Mouse (Mus musculus): Measurements from ENCODE around the gene Spata31d1d. TPM values are rescaled to one million over a fixed set of nuclear protein-coding genes. Genes with fewer than 3 reads are reported as not detected.

Spata31d1d gene
- polyA plus RNA-seq, 1 experiment from 2014 or later, result not detected

DNA sequence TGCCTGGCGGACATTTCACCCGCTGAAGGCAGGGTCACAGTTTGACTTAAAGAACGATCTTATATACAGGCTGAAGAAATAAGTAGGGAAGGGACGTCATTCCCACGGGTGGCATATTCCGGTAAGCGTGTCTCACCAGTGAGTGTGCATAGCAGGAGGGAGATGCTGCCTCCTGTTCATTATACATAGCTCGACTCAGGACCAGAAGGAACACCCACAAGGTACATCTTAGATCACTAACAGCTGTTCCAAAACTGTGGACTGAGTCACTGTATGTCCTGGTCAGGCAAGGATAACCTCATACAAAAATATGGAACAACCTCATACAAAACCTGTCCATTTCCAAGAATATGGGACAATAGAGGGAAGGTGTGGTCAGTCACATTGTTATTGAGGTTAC is 32.4 kb downstream of the Spata31d1d start:
- no peak overlapping the region for H3K4me3 ChIP-seq (replicated peaks)
- no peaks in the 10 kb centered on the region for H3K27me3 ChIP-seq
- no peaks in the 10 kb centered on the region for H3K4me1 ChIP-seq
- H3K27ac ChIP-seq (replicated peaks), result no peak overlapping the region
- no peak overlapping the region for H3K4me2 ChIP-seq (replicated peaks)
- no peak overlapping the region for H3K9ac ChIP-seq
- WGBS, result 92% methylated on average over 8 of the region's 8 CpGs
- no peak for ATAC-seq (ENCODE audit: insufficient number of reproducible peaks, low FRiP score, low TSS enrichment, low read depth)
- no peaks in the 10 kb centered on the region for H3K9me3 ChIP-seq (replicated peaks)
- H3K36me3 ChIP-seq, result no peaks in the 10 kb centered on the region

DNA sequence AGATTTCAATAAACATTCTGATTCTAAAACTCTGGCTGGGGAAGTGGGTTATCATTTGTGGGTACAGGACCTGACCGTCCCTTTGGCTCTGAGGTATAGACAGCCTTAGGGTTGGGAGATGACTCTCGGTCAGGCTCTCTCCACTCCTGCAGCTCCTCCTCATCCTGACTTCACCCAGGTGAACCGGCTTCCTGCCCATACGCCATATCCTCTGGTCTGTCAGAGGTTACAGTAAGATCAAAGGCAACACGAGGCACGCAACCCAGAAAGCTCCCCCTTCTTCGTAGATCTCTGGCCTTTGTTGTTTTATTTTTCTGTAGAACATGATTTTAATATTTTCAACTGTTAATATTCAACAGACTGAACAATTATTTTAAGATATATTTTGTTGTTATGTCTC is 35.8 kb downstream of the Spata31d1d start:
- ATAC-seq (ENCODE audit: insufficient number of reproducible peaks, low FRiP score, low TSS enrichment, low read depth), result no peak
- Histone ChIP-seq H3K27me3 (no peaks in the 10 kb centered on the region), H3K27ac (replicated peaks) (no peak overlapping the region), H3K4me2 (replicated peaks) (no peak overlapping the region), H3K9ac (no peak overlapping the region), H3K9me3 (replicated peaks) (no peaks in the 10 kb centered on the region), H3K4me1 (no peaks in the 10 kb centered on the region), H3K4me3 (replicated peaks) (no peak overlapping the region), H3K36me3 (no peaks in the 10 kb centered on the region)
- 79% methylated on average over 7 of the region's 7 CpGs for WGBS

DNA sequence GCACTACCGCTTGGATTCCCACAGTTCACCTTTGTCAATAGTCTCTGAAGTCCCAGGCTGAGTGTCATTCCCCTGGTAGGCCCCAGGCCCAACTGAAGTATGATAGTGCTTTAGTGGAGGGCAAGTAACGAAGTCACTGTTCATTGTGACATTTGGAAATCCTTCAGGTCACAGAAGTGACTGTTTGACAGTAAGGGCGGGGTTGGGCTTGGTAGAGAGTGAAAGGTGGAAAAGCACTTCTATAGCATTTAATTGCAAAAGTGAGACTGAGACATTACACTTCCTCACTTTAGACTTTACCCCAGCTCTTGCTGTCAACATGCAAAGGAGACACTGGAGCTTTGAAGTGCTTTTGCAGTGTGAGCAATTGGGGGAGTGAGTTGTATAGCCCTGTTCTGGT is 37.5 kb downstream of the Spata31d1d start, which contains the start of gene 4921517D22Rik:
TSS of gene 4921517D22Rik (minus strand) at position 101 of the 400 bp plus-strand sequence.
- no peaks in the 10 kb centered on the region for H3K27me3 ChIP-seq
- 82% methylated on average over 3 of the region's 3 CpGs for WGBS
- no peak within 1 kb of the TSS for H3K4me3 ChIP-seq (replicated peaks)
- H3K4me2 ChIP-seq (replicated peaks), result no peak within 1 kb of the TSS
- no peak for ATAC-seq (ENCODE audit: insufficient number of reproducible peaks, low FRiP score, low TSS enrichment, low read depth)
- no peaks in the 10 kb centered on the region for H3K4me1 ChIP-seq
- no peak within 1 kb of the TSS for H3K27ac ChIP-seq (replicated peaks)
- H3K9me3 ChIP-seq (replicated peaks), result no peaks in the 10 kb centered on the region
- H3K9ac ChIP-seq, result no peak within 1 kb of the TSS
- no peaks in the 10 kb centered on the region for H3K36me3 ChIP-seq

DNA sequence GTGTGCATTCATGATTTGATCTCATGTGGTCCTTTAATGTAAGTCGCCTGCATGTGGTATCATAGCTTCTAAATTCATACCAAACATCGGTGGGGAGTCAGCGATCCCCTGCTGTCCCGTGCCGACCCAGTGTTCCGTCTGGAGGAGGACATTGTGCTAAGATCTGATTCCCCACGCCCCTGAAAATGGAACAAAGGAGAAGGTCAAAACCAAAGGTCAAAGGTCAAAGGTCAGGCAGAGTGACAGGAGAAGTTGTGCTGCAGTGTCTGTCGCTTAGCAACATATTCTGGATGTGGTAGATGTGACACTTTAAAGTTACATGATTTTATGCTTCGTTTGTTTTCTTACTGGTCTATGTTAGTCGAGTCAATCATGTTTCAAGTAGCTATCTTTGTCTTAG is 40.1 kb downstream of the Spata31d1d start:
- no peaks in the 10 kb centered on the region for H3K27me3 ChIP-seq
- no peak overlapping the region for H3K27ac ChIP-seq (replicated peaks)
- 63% methylated on average over 10 of the region's 10 CpGs for WGBS
- H3K4me2 ChIP-seq (replicated peaks), result no peak overlapping the region
- no peak overlapping the region for H3K4me3 ChIP-seq (replicated peaks)
- no peak for ATAC-seq (ENCODE audit: insufficient number of reproducible peaks, low FRiP score, low TSS enrichment, low read depth)
- H3K9me3 ChIP-seq (replicated peaks), result no peaks in the 10 kb centered on the region
- no peak overlapping the region for H3K9ac ChIP-seq
- no peaks in the 10 kb centered on the region for H3K4me1 ChIP-seq
- no peaks in the 10 kb centered on the region for H3K36me3 ChIP-seq

DNA sequence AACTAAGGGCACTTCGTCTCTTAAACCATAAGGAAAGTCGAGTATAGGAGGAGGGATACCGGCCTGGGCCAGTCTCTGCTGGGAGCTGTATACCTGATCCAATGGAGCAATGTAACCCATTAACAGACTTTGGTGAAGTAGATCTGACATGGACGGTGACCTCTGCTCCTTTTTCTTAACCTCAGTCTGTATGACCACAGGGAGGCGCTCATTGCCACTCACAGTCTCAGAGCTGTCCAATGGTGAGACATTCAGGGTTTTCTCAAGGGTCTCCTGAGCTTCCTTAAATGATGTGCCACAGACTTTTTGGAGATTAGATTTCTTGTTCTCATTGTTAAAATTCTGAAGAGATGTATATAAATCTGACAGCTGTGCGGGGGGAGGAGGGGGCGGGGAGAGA is 41.0 kb downstream of the Spata31d1d start:
- no peak for ATAC-seq (ENCODE audit: insufficient number of reproducible peaks, low FRiP score, low TSS enrichment, low read depth)
- H3K4me1 ChIP-seq, result no peaks in the 10 kb centered on the region
- H3K27me3 ChIP-seq, result no peaks in the 10 kb centered on the region
- no peaks in the 10 kb centered on the region for H3K9me3 ChIP-seq (replicated peaks)
- 81% methylated on average over 7 of the region's 7 CpGs for WGBS
- H3K4me3 ChIP-seq (replicated peaks), result no peak overlapping the region
- H3K4me2 ChIP-seq (replicated peaks), result no peak overlapping the region
- H3K36me3 ChIP-seq, result no peaks in the 10 kb centered on the region
- H3K27ac ChIP-seq (replicated peaks), result no peak overlapping the region
- H3K9ac ChIP-seq, result no peak overlapping the region

DNA sequence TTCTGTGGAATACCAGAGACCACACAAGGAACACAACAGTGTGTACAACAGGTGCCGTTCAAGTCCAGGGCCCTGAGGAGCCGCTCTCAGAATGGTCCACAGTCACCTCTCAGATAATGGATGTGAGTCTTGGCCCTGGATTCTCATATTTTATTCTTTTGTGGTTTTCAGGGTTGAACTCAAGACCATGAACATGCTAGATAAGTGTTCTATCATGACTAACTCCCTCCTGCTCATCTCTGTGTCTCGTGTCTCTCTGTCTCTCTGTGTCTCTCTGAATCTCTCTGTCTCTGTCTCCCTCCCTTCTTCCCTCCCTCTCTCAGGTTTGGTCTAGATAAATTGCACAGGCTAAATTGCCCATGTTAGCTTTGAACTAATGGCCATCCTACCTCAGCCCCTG is 41.7 kb downstream of the Spata31d1d start:
- no peak overlapping the region for H3K4me3 ChIP-seq (replicated peaks)
- H3K27ac ChIP-seq (replicated peaks), result no peak overlapping the region
- no peak for ATAC-seq (ENCODE audit: insufficient number of reproducible peaks, low FRiP score, low TSS enrichment, low read depth)
- no peaks in the 10 kb centered on the region for H3K9me3 ChIP-seq (replicated peaks)
- no peaks in the 10 kb centered on the region for H3K4me1 ChIP-seq
- WGBS, result 91% methylated on average over 3 of the region's 3 CpGs
- no peak overlapping the region for H3K9ac ChIP-seq
- H3K27me3 ChIP-seq, result no peaks in the 10 kb centered on the region
- no peak overlapping the region for H3K4me2 ChIP-seq (replicated peaks)
- no peaks in the 10 kb centered on the region for H3K36me3 ChIP-seq

DNA sequence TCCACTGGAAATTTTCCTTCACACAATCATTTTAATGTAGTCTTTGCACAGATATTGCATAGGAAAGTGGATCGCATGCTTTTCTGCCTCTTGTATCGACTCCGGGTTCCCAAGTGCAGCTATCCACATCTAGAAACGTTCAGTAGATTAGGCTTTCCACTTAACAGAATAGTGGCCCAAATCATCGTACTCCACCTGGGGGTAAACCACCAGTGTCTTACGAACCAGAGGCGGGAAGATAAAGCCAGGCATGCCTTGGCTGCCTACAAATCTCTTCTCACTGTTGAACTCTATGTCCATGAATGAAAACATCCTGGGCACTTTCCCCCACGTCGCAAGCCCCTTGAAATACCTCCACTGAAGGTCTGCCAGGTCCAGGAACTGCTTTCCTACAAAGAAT is 42.2 kb downstream of the Spata31d1d start:
- Histone ChIP-seq H3K27me3 (no peaks in the 10 kb centered on the region), H3K4me3 (replicated peaks) (no peak overlapping the region), H3K36me3 (no peaks in the 10 kb centered on the region), H3K27ac (replicated peaks) (no peak overlapping the region), H3K4me1 (no peaks in the 10 kb centered on the region), H3K4me2 (replicated peaks) (no peak overlapping the region), H3K9me3 (replicated peaks) (no peaks in the 10 kb centered on the region), H3K9ac (no peak overlapping the region)
- WGBS, result 86% methylated on average over 9 of the region's 9 CpGs
- ATAC-seq (ENCODE audit: insufficient number of reproducible peaks, low FRiP score, low TSS enrichment, low read depth), result no peak

DNA sequence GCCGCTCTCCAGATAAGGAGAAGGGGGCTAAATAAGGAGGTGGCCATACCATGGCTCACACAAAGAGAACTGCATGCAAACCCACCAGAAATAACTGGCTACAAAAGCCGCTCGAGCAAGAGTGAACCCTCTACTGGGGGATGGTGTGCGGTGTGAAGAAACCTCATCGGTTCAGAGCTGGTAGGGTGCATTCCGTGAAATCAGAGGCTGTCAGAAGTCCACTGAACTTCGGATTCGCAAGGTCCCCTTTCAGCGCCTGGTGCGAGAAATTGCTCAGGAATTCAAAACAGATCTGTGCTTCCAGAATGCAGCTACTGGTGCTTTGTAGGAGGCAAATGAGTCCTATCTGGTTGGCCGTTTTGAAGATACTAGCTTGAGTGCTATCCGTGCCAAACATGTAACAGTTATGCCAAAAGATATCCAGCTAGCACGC is 43.2 kb downstream of the Spata31d1d start:
- Histone ChIP-seq H3K9ac (no peak overlapping the region), H3K4me3 (replicated peaks) (no peak overlapping the region), H3K4me2 (replicated peaks) (no peak overlapping the region), H3K9me3 (replicated peaks) (no peaks in the 10 kb centered on the region), H3K4me1 (no peaks in the 10 kb centered on the region), H3K27me3 (no peaks in the 10 kb centered on the region), H3K27ac (replicated peaks) (no peak overlapping the region), H3K36me3 (no peaks in the 10 kb centered on the region)
- 53% methylated on average over 13 of the region's 13 CpGs for WGBS
- ATAC-seq (ENCODE audit: insufficient number of reproducible peaks, low FRiP score, low TSS enrichment, low read depth), result no peak

DNA sequence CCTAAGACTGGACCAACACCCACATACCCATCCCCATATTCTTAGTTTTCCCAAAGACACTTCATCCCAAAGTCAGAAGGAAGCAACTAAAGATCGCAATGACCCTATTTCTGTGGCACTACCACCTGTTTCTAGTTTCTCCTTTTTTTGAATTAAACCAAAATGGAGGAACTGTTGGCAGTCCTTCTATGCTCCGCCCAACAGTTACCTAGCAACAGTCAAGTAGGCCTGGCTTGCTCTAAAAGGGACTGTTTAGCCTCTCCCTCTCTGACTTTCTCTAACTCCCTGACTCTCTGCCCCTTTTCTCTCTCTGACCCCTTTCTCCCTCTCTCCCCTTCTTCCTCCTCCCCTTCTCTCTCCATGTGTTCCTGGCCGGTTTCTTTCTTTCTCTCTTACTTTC is 46.3 kb downstream of the Spata31d1d start:
- H3K27me3 ChIP-seq, result 0 out of 2 replicates have a peak, but pooled peaks cover 2% of the 10 kb centered on the region
- WGBS, result 76% methylated on average over 3 of the region's 3 CpGs
- no peak for ATAC-seq (ENCODE audit: insufficient number of reproducible peaks, low FRiP score, low TSS enrichment, low read depth)
- H3K27ac ChIP-seq (replicated peaks), result no peak overlapping the region
- no peaks in the 10 kb centered on the region for H3K9me3 ChIP-seq (replicated peaks)
- no peaks in the 10 kb centered on the region for H3K4me1 ChIP-seq
- H3K4me2 ChIP-seq (replicated peaks), result no peak overlapping the region
- no peak overlapping the region for H3K4me3 ChIP-seq (replicated peaks)
- H3K36me3 ChIP-seq, result no peaks in the 10 kb centered on the region
- H3K9ac ChIP-seq, result no peak overlapping the region

DNA sequence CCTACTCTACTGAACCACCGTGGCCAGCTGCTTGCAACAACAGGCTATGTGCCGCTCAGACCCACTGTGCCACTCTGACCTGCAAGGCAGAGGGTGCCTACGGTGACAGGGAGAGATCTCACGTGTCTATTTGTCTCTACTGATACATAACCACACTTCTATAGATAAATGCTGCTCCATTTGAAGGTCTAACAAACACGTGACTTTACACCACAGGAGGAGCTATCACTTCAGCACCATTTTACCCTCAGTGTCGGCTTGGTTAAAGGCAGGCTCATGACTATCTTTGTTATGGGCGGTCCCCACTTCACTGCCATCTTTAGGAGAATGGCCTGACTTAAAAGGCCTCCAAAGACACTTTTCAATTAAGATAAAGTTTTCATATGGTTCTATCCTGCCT is 48.9 kb downstream of the Spata31d1d start:
- ATAC-seq (ENCODE audit: insufficient number of reproducible peaks, low FRiP score, low TSS enrichment, low read depth), result no peak
- H3K27me3 ChIP-seq, result 0 out of 2 replicates have a peak, but pooled peaks cover 2% of the 10 kb centered on the region
- no peaks in the 10 kb centered on the region for H3K9me3 ChIP-seq (replicated peaks)
- no peak overlapping the region for H3K4me2 ChIP-seq (replicated peaks)
- no peaks in the 10 kb centered on the region for H3K36me3 ChIP-seq
- H3K4me1 ChIP-seq, result no peaks in the 10 kb centered on the region
- WGBS, result 28% methylated on average over 7 of the region's 7 CpGs
- no peak overlapping the region for H3K9ac ChIP-seq
- no peak overlapping the region for H3K27ac ChIP-seq (replicated peaks)
- H3K4me3 ChIP-seq (replicated peaks), result no peak overlapping the region

DNA sequence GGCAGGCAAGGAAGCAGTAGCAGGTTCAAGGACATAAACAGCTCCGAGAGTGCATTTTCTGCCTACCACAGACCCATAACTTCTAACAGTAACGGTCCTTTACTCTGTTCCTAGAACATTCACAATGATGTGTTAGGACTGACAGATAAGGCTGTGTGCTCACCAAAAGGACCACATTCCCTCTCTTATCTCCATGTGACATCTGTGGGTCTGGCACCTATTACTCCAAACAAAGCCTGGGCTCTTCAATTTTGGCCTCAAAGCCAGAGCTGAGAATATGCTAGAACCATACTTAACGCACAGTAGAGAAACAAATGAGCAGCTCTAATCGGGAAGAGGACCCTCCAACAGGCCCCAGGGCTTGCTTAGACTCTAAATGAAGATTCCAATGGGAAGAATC is 51.6 kb downstream of the Spata31d1d start:
- Histone ChIP-seq H3K9ac (no peak overlapping the region), H3K27ac (replicated peaks) (no peak overlapping the region), H3K36me3 (no peaks in the 10 kb centered on the region), H3K4me1 (no peaks in the 10 kb centered on the region), H3K4me2 (replicated peaks) (no peak overlapping the region), H3K4me3 (replicated peaks) (no peak overlapping the region), H3K9me3 (replicated peaks) (no peaks in the 10 kb centered on the region), H3K27me3 (0 out of 2 replicates have a peak, but pooled peaks cover 2% of the 10 kb centered on the region)
- 58% methylated on average over 4 of the region's 4 CpGs for WGBS
- no peak for ATAC-seq (ENCODE audit: insufficient number of reproducible peaks, low FRiP score, low TSS enrichment, low read depth)

DNA sequence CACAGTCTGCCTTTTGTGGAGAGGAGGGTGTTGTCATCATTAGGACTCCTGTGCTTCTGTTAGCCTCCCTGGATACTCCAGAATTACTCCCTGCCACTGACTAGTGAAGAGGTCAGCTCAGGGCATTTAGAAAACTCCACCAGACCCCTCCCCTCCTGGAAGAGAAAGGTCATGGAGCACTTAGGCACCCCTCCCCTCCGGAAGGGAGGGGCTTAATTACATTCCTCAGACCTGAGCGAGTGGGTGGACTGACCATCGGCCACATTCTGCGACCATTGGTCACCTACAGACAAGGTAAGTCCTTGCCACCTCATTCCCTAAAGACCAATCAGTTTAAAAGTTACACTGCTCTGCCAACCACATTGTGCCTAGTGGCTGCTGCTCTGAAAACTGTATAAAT is 52.2 kb downstream of the Spata31d1d start:
- Histone ChIP-seq H3K36me3 (no peaks in the 10 kb centered on the region), H3K9me3 (replicated peaks) (no peaks in the 10 kb centered on the region), H3K9ac (no peak overlapping the region), H3K27ac (replicated peaks) (no peak overlapping the region), H3K4me2 (replicated peaks) (no peak overlapping the region), H3K4me1 (peaks cover 6% of the 10 kb centered on the region), H3K4me3 (replicated peaks) (no peak overlapping the region), H3K27me3 (0 out of 2 replicates have a peak, but pooled peaks cover 2% of the 10 kb centered on the region)
- no peak for ATAC-seq (ENCODE audit: insufficient number of reproducible peaks, low FRiP score, low TSS enrichment, low read depth)
- WGBS, result 49% methylated on average over 4 of the region's 4 CpGs
